Mouse (Mus musculus): Measurements from ENCODE around the gene Rbfox2. TPM values are rescaled to one million over a fixed set of nuclear protein-coding genes. Genes with fewer than 3 reads are reported as not detected.

The Rbfox2 gene
- polyA plus RNA-seq, 2 experiments, result 7.2 to 9.9 TPM

- peaks cover 0 to 8% of the 10 kb centered on the region in 2 experiments; a peak in 2 of 4 replicates for H3K4me1 ChIP-seq (replicated peaks; ENCODE audit: control insufficient read depth in 2 of 2, insufficient read depth in 2 of 2, low read length in 1 of 2)
- no peak overlapping the region for H3K4me3 ChIP-seq (ENCODE audit: insufficient read depth in 1 of 2, low read depth in 2 of 2, low read length in 2 of 2)
- TF ChIP-seq CTCF (IDR thresholded peaks at IDR 0.05; ENCODE audit: low read depth) (no peak), EP300 (IDR thresholded peaks at IDR 0.05; ENCODE audit: low read depth) (no peak)
- no peak overlapping the region for H3K9ac ChIP-seq (replicated peaks)
- 64% methylated on average over 6 of the region's 6 CpGs for WGBS (ENCODE audit: insufficient replicate concordance)
- peaks cover 17% of the 10 kb centered on the region for H3K27me3 ChIP-seq (ENCODE audit: control insufficient read depth, insufficient read depth, low read length)
- no peaks in the 10 kb centered on the region for H3K9me3 ChIP-seq (ENCODE audit: control insufficient read depth, low read length)
- DNase-seq (ENCODE audit: low read depth in 3 of 3, low spot score in 3 of 3), result no peak
- H3K27ac ChIP-seq, result no peak overlapping the region
- H3K4me2 ChIP-seq (ENCODE audit: low read depth), result no peak overlapping the region
- ATAC-seq (ENCODE audit: insufficient read depth), result no peak
- H3K36me3 ChIP-seq (replicated peaks; ENCODE audit: control insufficient read depth, insufficient read depth, low read depth), result no peaks in the 10 kb centered on the region
Measured at GRCm38 (mm10) chr15:77301122-77301521, 5.7 kb downstream of the Rbfox2 start.

GRCm38 (mm10) chr15:77298564-77298963 is 8.2 kb downstream of the Rbfox2 start:
- TF ChIP-seq CTCF (IDR thresholded peaks at IDR 0.05; ENCODE audit: low read depth) (no peak), EP300 (IDR thresholded peaks at IDR 0.05; ENCODE audit: low read depth) (no peak)
- no peaks in the 10 kb centered on the region for H3K36me3 ChIP-seq (replicated peaks; ENCODE audit: control insufficient read depth, insufficient read depth, low read depth)
- no peaks in the 10 kb centered on the region for H3K27me3 ChIP-seq (ENCODE audit: control insufficient read depth, insufficient read depth, low read length)
- no peak overlapping the region for H3K27ac ChIP-seq
- no peak overlapping the region for H3K4me3 ChIP-seq (ENCODE audit: insufficient read depth in 1 of 2, low read depth in 2 of 2, low read length in 2 of 2)
- DNase-seq (ENCODE audit: low read depth in 3 of 3, low spot score in 3 of 3) (no peak), ATAC-seq (ENCODE audit: insufficient read depth) (no peak)
- peaks cover 0 to 4% of the 10 kb centered on the region in 2 experiments; a peak in 2 of 4 replicates for H3K4me1 ChIP-seq (replicated peaks; ENCODE audit: control insufficient read depth in 2 of 2, insufficient read depth in 2 of 2, low read length in 1 of 2)
- WGBS (ENCODE audit: insufficient replicate concordance), result 55% methylated on average over 3 of the region's 3 CpGs
- H3K9ac ChIP-seq (replicated peaks), result no peak overlapping the region
- H3K9me3 ChIP-seq (ENCODE audit: control insufficient read depth, low read length), result no peaks in the 10 kb centered on the region
- no peak overlapping the region for H3K4me2 ChIP-seq (ENCODE audit: low read depth)

GRCm38 (mm10) chr15:77296635-77297034 is 10.2 kb downstream of the Rbfox2 start:
- Histone ChIP-seq H3K4me1 (replicated peaks; ENCODE audit: control insufficient read depth in 2 of 2, insufficient read depth in 2 of 2, low read length in 1 of 2) (peaks cover 0 to 5% of the 10 kb centered on the region in 2 experiments; a peak in 2 of 4 replicates), H3K9ac (replicated peaks) (no peak overlapping the region), H3K27ac (no peak overlapping the region), H3K4me3 (ENCODE audit: insufficient read depth in 1 of 2, low read depth in 2 of 2, low read length in 2 of 2) (no peak overlapping the region), H3K27me3 (ENCODE audit: control insufficient read depth, insufficient read depth, low read length) (no peaks in the 10 kb centered on the region), H3K9me3 (ENCODE audit: control insufficient read depth, low read length) (no peaks in the 10 kb centered on the region), H3K36me3 (replicated peaks; ENCODE audit: control insufficient read depth, insufficient read depth, low read depth) (no peaks in the 10 kb centered on the region), H3K4me2 (ENCODE audit: low read depth) (no peak overlapping the region)
- DNase-seq (ENCODE audit: low read depth in 3 of 3, low spot score in 3 of 3) (no peak), ATAC-seq (ENCODE audit: insufficient read depth) (no peak)
- 46% methylated on average over 2 of the region's 2 CpGs for WGBS (ENCODE audit: insufficient replicate concordance)
- no peak for TF ChIP-seq EP300 (IDR thresholded peaks at IDR 0.05; ENCODE audit: low read depth)
- no peak for TF ChIP-seq CTCF (IDR thresholded peaks at IDR 0.05; ENCODE audit: low read depth)

- H3K36me3 ChIP-seq (replicated peaks; ENCODE audit: control insufficient read depth, insufficient read depth, low read depth), result no peaks in the 10 kb centered on the region
- 63% methylated on average over 3 of the region's 3 CpGs for WGBS (ENCODE audit: insufficient replicate concordance)
- H3K4me3 ChIP-seq (ENCODE audit: insufficient read depth in 1 of 2, low read depth in 2 of 2, low read length in 2 of 2), result no peak overlapping the region
- H3K9ac ChIP-seq (replicated peaks), result no peak overlapping the region
- peaks cover 0 to 2% of the 10 kb centered on the region in 2 experiments; a peak in 1 of 4 replicates for H3K4me1 ChIP-seq (replicated peaks; ENCODE audit: control insufficient read depth in 2 of 2, insufficient read depth in 2 of 2, low read length in 1 of 2)
- no peak overlapping the region for H3K27ac ChIP-seq
- H3K27me3 ChIP-seq (ENCODE audit: control insufficient read depth, insufficient read depth, low read length), result no peaks in the 10 kb centered on the region
- TF ChIP-seq EP300 (IDR thresholded peaks at IDR 0.05; ENCODE audit: low read depth) (no peak), CTCF (IDR thresholded peaks at IDR 0.05; ENCODE audit: low read depth) (no peak)
- no peak overlapping the region for H3K4me2 ChIP-seq (ENCODE audit: low read depth)
- ATAC-seq (ENCODE audit: insufficient read depth) (no peak), DNase-seq (ENCODE audit: low read depth in 3 of 3, low spot score in 3 of 3) (no peak)
- no peaks in the 10 kb centered on the region for H3K9me3 ChIP-seq (ENCODE audit: control insufficient read depth, low read length)
Measured at GRCm38 (mm10) chr15:77293493-77293892, 13.3 kb downstream of the Rbfox2 start.

GRCm38 (mm10) chr15:77292381-77292780 is 14.4 kb downstream of the Rbfox2 start:
- DNase-seq (ENCODE audit: low read depth in 3 of 3, low spot score in 3 of 3) (no peak), ATAC-seq (ENCODE audit: insufficient read depth) (no peak)
- 44% methylated on average over 6 of the region's 6 CpGs for WGBS (ENCODE audit: insufficient replicate concordance)
- Histone ChIP-seq H3K4me1 (replicated peaks; ENCODE audit: control insufficient read depth in 2 of 2, insufficient read depth in 2 of 2, low read length in 1 of 2) (peaks cover 0 to 2% of the 10 kb centered on the region in 2 experiments; a peak in 1 of 4 replicates), H3K27me3 (ENCODE audit: control insufficient read depth, insufficient read depth, low read length) (no peaks in the 10 kb centered on the region), H3K9ac (replicated peaks) (no peak overlapping the region), H3K9me3 (ENCODE audit: control insufficient read depth, low read length) (no peaks in the 10 kb centered on the region), H3K4me3 (ENCODE audit: insufficient read depth in 1 of 2, low read depth in 2 of 2, low read length in 2 of 2) (no peak overlapping the region), H3K27ac (no peak overlapping the region), H3K4me2 (ENCODE audit: low read depth) (no peak overlapping the region), H3K36me3 (replicated peaks; ENCODE audit: control insufficient read depth, insufficient read depth, low read depth) (no peaks in the 10 kb centered on the region)
- TF ChIP-seq EP300 (IDR thresholded peaks at IDR 0.05; ENCODE audit: low read depth) (no peak), CTCF (IDR thresholded peaks at IDR 0.05; ENCODE audit: low read depth) (no peak)

Measured in liver, embryonic 14.5 days (tissue).